Mouse (Mus musculus) heart, embryonic 16.5 days (tissue): ENCODE results near the gene Abhd2. TPM values are rescaled to one million over a fixed set of nuclear protein-coding genes. Genes with fewer than 3 reads are reported as not detected.

Source experiments
- ATAC-seq: fragments of 200-750 bp; cut with Nextera tagmentation; replicated peaks from 2 replicates; pipeline ENCODE4 v1.8.0; 2017; ENCODE audit warnings: moderate number of reproducible peaks; ENCODE audit not compliant: insufficient read depth, low FRiP score; ENCODE audit errors: extremely low read depth
- H3K27ac ChIP-seq: fragments of 300-500 bp; sonication (generic); 2 replicates; pipeline ENCODE4 v1.5.1; 2014; ENCODE audit warnings: mild to moderate bottlenecking, low read length, control low read depth, moderate library complexity
- H3K27me3 ChIP-seq: fragments of 300-500 bp; sonication (generic); 2 replicates; pipeline ENCODE4 v1.6.1; 2014; ENCODE audit warnings: low read length, mixed read lengths; ENCODE audit not compliant: control insufficient read depth, insufficient read depth
- H3K36me3 ChIP-seq: fragments of 300-500 bp; sonication (generic); 2 replicates; pipeline ENCODE4 v1.6.1; 2014; ENCODE audit not compliant: control insufficient read depth, insufficient read depth
- H3K4me1 ChIP-seq: fragments of 300-500 bp; sonication (generic); 2 replicates; pipeline ENCODE4 v1.6.1; 2014; ENCODE audit warnings: low read length, mixed read lengths; ENCODE audit not compliant: control insufficient read depth, insufficient read depth
- H3K4me2 ChIP-seq: fragments of 300-500 bp; sonication (generic); 2 replicates; pipeline ENCODE4 v1.6.1; 2014; ENCODE audit warnings: low read depth, mild to moderate bottlenecking, control low read depth, low read length
- H3K4me3 ChIP-seq: fragments of 300-500 bp; sonication (generic); 2 replicates; pipeline ENCODE4 v1.5.1; 2014; ENCODE audit warnings: mild to moderate bottlenecking, control low read depth, low read length
- H3K9ac ChIP-seq: fragments of 300-500 bp; sonication (generic); 2 replicates; pipeline ENCODE4 v1.6.1; 2014; ENCODE audit warnings: low read length, control low read depth
- H3K9me3 ChIP-seq: fragments of 300-500 bp; sonication (generic); replicated peaks from 2 replicates; pipeline ENCODE4 v1.6.1; 2016; ENCODE audit warnings: low read length; ENCODE audit not compliant: control insufficient read depth
- WGBS: fragments of 180-500 bp; shearing (Covaris S2); extraction: QIAGEN DNeasy Blood & Tissue Kit; methylation state at CpG from one replicate; pipeline ENCODE4 v1.1.7; 2014; 5-methylcytosine and 5-hydroxymethylcytosine counted together
- polyA plus RNA-seq: library from polyadenylated mRNA; unstranded; fragments of >200 nt; fragmentation: Nextera tagmentation; extraction: Ambion mirVana; gene quantifications from 2 replicates; pipeline ENCODE4 v1.2.1, GENCODE M21; 2015

Abhd2 gene
- polyA plus RNA-seq, 1 experiment from 2014 or later: 4.1 TPM

DNA sequence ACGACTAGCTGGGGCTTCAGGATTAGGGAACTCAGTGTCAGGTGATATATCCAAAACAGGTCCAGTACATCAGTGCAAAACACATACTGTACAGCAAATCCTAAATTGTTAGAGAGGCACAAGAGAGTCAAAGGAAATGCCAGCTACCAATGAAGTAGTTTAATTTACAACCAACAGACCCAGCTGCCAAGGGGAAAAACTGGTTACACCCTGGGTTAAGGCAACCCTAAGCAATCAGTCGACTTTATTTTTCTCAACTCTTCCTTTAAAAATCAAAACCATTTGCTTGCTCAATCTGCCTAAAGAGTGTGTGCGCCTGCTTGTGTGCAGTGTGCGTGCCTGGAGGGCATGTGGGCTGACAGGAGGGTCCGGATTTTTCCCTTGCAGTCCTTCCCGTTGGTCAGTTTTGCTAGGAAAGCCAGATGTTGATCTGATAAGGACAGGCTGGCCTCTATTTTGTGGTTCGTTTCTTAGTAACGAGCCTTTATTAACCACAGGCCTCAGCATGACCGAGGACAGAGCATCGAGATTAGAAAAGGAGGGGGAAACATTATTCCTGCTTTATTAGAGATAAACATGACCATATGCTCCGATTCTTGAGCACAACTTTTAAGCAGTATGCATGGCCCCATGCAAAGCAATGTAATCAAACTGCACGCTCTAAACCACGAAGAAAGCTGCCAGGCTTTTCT lies 45.3 kb downstream of the Abhd2 start:
- no peak overlapping the region for H3K4me2 ChIP-seq
- H3K9ac ChIP-seq: no peak overlapping the region
- 66% methylated on average over 13 of the region's 13 CpGs for WGBS
- H3K4me1 ChIP-seq: peaks cover 13% of the 10 kb centered on the region
- H3K36me3 ChIP-seq: no peaks in the 10 kb centered on the region
- H3K27ac ChIP-seq: no peak overlapping the region
- H3K4me3 ChIP-seq: no peak overlapping the region
- H3K27me3 ChIP-seq: no peaks in the 10 kb centered on the region
- H3K9me3 ChIP-seq: no peaks in the 10 kb centered on the region
- no peak for ATAC-seq

DNA sequence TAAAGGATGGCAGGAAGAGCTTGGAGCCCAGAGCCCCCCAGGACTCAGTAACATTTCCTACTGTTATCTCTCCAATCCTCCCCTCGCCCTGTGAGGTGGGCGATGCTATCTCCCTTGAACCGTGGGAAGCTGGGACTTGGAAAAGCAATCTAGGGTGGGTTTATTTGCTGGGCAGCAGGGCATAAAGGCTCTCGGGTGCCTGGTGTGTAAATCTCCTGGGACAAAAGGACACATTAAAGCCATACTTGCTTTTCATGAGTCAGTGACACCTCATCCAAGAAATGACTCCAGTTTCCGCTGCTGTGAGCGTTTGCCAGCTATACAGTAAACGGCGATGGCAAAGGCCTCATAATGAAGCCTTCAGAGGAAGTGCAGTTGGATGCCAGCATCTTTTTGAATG lies 50.9 kb downstream of the Abhd2 start:
- peaks cover 16% of the 10 kb centered on the region for H3K36me3 ChIP-seq
- ATAC-seq: no peak
- H3K9ac ChIP-seq: no peak overlapping the region
- no peaks in the 10 kb centered on the region for H3K27me3 ChIP-seq
- H3K27ac ChIP-seq: no peak overlapping the region
- H3K4me1 ChIP-seq: no peaks in the 10 kb centered on the region
- H3K9me3 ChIP-seq: no peaks in the 10 kb centered on the region
- WGBS: 70% methylated on average over 8 of the region's 8 CpGs
- H3K4me3 ChIP-seq: no peak overlapping the region
- H3K4me2 ChIP-seq: no peak overlapping the region

DNA sequence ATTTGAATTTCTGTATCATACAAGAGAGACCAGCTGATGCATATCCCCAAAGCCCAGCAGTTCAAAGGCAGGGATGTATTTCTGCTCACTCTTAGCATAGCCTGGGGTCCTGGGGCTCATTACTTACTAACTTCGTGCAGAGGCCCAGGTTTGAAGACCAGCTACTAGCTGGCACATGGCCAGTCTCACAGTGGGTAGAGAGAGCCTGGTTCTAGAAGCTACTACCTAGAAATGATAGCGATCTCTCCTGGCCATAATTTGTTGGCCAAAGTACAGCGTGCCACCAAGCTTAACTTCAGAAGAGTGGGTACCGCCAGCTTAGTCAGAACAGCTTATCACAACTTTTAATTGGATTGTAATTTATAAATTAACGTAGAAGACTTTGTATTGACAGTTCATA lies 55.8 kb downstream of the Abhd2 start:
- Histone ChIP-seq H3K9me3 (no peaks in the 10 kb centered on the region), H3K4me2 (no peak overlapping the region), H3K27ac (no peak overlapping the region), H3K9ac (no peak overlapping the region), H3K4me1 (no peaks in the 10 kb centered on the region), H3K4me3 (no peak overlapping the region), H3K36me3 (peaks cover 17% of the 10 kb centered on the region), H3K27me3 (no peaks in the 10 kb centered on the region)
- 83% methylated on average over 5 of the region's 5 CpGs for WGBS
- no peak for ATAC-seq

DNA sequence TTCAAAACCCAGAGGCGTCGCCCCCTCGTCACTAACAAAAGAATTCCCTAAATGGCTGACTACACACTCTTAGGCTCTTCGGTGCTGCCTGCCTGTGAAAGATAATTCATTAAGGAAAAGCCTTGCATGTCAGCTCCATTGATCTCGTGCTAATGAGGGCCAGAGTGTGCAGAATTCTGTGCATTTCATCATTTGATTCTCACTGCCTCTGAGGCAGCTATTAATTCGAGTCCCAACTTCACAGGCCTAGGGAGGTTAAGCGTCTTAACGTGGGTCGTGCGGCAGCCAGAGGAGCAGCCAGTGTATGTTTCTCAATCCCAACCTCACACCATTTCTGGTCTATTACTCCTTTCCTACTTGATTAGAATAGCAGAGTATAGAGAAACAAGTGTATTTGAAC lies 58.2 kb downstream of the Abhd2 start:
- ATAC-seq: no peak
- H3K4me3 ChIP-seq: no peak overlapping the region
- 86% methylated on average over 10 of the region's 10 CpGs for WGBS

DNA sequence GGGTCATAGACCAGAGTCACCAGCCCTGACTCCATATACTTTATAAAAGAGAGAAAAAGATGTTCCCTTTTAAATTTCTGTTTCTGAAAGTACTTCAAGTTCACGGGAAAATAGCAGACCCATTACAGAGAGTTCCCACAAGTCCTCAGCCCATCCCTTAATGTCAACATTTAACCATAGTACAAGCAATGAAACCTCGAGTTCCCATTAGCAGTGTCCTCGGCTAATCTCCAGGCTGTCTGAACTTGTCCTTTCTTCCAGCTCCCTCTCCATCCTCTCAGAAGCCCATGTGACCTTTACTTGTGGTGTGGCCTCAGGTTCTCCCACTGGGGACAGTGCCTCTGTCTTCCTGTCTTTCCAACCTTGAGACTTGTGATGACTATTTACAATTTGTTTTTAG lies 60.4 kb downstream of the Abhd2 start:
- Histone ChIP-seq H3K4me1 (no peaks in the 10 kb centered on the region), H3K9ac (no peak overlapping the region), H3K4me3 (no peak overlapping the region), H3K9me3 (no peaks in the 10 kb centered on the region), H3K4me2 (no peak overlapping the region), H3K27ac (no peak overlapping the region), H3K27me3 (no peaks in the 10 kb centered on the region), H3K36me3 (0 out of 2 replicates have a peak, but pooled peaks cover 3% of the 10 kb centered on the region)
- WGBS: 58% methylated on average over 3 of the region's 3 CpGs
- ATAC-seq: no peak

More for the DNA sequence above, 58.2 kb downstream of the Abhd2 start:
- H3K4me1 ChIP-seq: no peaks in the 10 kb centered on the region
- H3K27ac ChIP-seq: no peak overlapping the region
- H3K27me3 ChIP-seq: no peaks in the 10 kb centered on the region
- H3K4me2 ChIP-seq: no peak overlapping the region
- no peaks in the 10 kb centered on the region for H3K9me3 ChIP-seq
- 0 out of 2 replicates have a peak, but pooled peaks cover 3% of the 10 kb centered on the region for H3K36me3 ChIP-seq
- no peak overlapping the region for H3K9ac ChIP-seq

DNA sequence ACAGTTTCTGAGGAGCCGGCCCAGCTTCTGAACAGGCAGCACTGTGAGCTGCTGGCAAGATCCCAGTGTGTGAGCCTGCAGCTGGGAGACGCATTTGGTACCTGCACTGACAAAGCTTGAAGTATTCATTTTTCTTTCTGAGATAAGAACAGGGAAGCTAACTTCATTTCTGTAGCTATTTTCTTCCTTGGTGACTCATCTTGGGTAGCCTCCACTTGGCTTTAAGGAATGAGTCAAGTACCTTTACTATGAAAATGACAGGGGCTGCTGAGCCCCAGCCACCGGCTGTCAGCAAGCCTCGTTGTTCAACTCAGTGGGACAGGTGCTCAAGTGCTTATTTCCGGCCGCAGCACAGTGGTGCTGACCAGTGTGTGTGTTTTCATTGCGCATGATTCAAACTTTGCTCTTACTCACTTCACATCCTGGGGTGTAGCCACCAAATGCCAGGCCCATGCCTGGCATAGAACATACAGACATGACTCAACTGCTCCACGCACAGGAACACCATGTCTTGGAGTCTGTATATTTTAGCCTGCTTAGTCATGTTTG lies 63.4 kb downstream of the Abhd2 start:
- Histone ChIP-seq H3K9me3 (no peaks in the 10 kb centered on the region), H3K4me1 (no peaks in the 10 kb centered on the region), H3K27me3 (no peaks in the 10 kb centered on the region), H3K4me3 (no peak overlapping the region), H3K27ac (no peak overlapping the region), H3K4me2 (no peak overlapping the region), H3K9ac (no peak overlapping the region), H3K36me3 (no peaks in the 10 kb centered on the region)
- no peak for ATAC-seq
- 61% methylated on average over 8 of the region's 8 CpGs for WGBS

DNA sequence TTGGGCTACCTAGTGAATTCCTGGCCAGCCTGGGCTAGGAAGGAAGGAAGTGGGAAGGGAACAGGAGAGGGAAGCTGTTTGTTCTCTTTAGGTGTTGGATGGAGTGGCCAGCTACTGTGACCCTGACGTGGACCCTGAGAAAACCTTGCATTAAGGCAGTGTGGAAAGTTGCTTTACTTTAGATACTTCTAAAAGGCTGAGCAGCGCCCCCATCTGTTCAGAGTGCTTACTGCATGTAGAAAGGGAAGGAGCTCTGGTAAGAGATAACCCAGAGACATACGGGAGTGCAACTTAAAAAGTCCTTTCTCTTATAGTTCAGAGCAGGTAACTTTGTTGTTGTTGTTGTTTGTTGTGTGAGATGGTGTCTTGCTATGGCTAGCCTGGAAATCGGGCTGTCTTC lies 72.9 kb downstream of the Abhd2 start:
- peaks cover 10% of the 10 kb centered on the region for H3K36me3 ChIP-seq
- no peak overlapping the region for H3K4me2 ChIP-seq
- H3K9me3 ChIP-seq: no peaks in the 10 kb centered on the region
- H3K4me3 ChIP-seq: no peak overlapping the region
- ATAC-seq: no peak
- no peak overlapping the region for H3K9ac ChIP-seq
- 47% methylated on average over 4 of the region's 4 CpGs for WGBS
- H3K27me3 ChIP-seq: no peaks in the 10 kb centered on the region
- peaks cover 5% of the 10 kb centered on the region for H3K4me1 ChIP-seq
- H3K27ac ChIP-seq: no peak overlapping the region

DNA sequence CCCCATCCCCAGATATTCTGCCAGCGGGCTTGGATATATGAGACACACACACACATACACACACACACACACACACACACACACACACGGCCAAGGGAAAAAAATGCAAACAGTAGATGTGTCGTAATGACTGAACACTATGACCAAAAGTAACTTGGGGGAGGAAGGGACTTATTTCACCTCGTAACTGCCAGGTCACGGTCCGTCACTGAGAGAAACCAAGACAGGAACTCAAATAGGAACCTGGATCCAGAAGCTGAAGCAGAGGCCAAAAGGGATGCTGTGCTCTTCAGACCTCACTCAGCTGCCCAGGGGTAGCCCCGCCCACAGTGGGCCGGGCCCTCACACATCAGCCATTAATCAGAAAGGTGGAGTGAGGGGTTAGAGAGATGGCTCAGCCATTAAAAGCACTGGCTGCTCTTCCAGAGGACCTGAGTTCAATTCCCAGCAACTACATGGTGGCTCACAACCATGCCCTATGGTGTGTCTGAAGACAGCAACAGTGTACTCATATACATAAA lies 73.6 kb downstream of the Abhd2 start:
- peaks cover 5% of the 10 kb centered on the region for H3K4me1 ChIP-seq
- ATAC-seq: no peak
- no peak overlapping the region for H3K9ac ChIP-seq
- 76% methylated on average over 8 of the region's 8 CpGs for WGBS
- H3K4me3 ChIP-seq: no peak overlapping the region
- H3K9me3 ChIP-seq: no peaks in the 10 kb centered on the region
- H3K27me3 ChIP-seq: no peaks in the 10 kb centered on the region
- H3K4me2 ChIP-seq: no peak overlapping the region
- no peak overlapping the region for H3K27ac ChIP-seq
- peaks cover 10% of the 10 kb centered on the region for H3K36me3 ChIP-seq

DNA sequence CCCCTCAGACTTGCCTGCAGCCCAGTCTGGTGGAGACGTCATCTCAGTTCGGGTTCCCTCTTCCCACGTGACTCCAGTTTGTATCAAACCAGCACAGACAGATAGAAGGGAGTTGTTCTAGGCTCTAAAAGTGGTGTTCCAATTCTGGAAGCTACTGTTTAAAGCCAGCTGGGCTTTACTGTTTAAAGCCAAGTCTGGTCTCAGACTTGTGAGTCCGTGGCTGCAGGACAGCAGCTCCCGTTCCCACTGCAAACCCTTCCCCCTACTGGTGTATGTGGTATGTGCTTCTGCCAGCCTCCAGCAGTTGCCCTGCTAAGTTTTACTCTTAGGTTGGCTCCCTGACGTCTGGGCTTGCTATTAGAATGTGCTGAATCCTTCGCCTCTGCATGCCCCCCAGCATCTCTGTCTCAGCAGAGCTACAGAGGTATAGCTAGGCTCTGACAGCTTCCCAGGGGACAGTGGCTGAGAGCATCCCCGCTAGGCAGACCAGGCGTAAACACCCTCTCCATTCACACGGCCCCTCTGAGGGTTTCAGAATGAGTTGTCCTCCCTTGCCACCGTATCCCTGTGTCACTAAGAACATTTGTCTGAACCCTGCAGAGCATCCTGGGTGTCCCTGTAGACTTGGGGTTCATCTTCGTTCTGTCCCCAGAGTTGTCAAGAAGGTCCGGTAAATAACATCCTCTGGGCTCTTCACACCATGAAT lies 74.3 kb downstream of the Abhd2 start:
- Histone ChIP-seq H3K4me3 (no peak overlapping the region), H3K4me2 (no peak overlapping the region), H3K9me3 (no peaks in the 10 kb centered on the region), H3K27ac (no peak overlapping the region), H3K27me3 (no peaks in the 10 kb centered on the region), H3K4me1 (peaks cover 5% of the 10 kb centered on the region), H3K36me3 (peaks cover 10% of the 10 kb centered on the region), H3K9ac (no peak overlapping the region)
- ATAC-seq: no peak
- 75% methylated on average over 13 of the region's 13 CpGs for WGBS
